Mouse (Mus musculus): ENCODE results near the gene Upk3bl. TPM values are rescaled to one million over a fixed set of nuclear protein-coding genes. Genes with fewer than 3 reads are reported as not detected.
"Not testable (repeated sequence)": the region's sequence is repeated elsewhere in the genome, so short reads cannot be mapped to it uniquely, and the experiment has no call there.

Gene Upk3bl
- polyA plus RNA-seq, 1 experiment from 2014 or later, result 8.2 TPM

- DNase-seq (ENCODE audit: low spot score), result peak; percentile 50
Observed at GRCm38 (mm10) chr5:136084891-136085651, 30.8 kb downstream of the Upk3bl start.

GRCm38 (mm10) chr5:136086290-136086689 lies 32.0 kb downstream of the Upk3bl start:
- no peak for DNase-seq (ENCODE audit: low spot score)

GRCm38 (mm10) chr5:136088821-136089575 lies 34.7 kb downstream of the Upk3bl start:
- no peak for DNase-seq (ENCODE audit: low spot score)

GRCm38 (mm10) chr5:136091927-136092326 lies 37.6 kb downstream of the Upk3bl start:
- DNase-seq (ENCODE audit: low spot score), result peak; percentile 76

GRCm38 (mm10) chr5:136094249-136095010 lies 40.1 kb downstream of the Upk3bl start:
- DNase-seq (ENCODE audit: low spot score), result no peak

GRCm38 (mm10) chr5:136095089-136095488 lies 40.8 kb downstream of the Upk3bl start:
- no peak for DNase-seq (ENCODE audit: low spot score)

DNA sequence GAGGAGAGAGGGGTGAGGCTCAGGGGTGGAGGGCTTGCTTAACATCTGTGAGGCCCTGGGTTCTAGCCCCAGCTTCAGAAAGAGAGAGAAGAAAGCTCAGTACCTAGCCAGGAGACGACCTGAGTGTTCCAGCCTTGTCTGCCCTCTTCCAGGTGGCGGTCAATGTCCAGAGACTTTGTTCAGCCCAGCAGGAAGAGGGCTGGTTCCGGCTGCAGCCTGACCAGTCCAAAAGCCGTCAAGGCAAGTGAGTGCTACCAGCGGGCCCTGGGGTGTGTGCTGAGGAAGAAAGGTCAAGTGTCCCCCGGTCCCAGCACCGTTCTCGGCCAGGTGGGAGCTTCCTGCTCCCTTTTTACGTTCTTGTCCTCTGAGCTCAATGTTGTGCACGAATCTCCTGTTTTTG lies 44.2 kb downstream of the Upk3bl start:
- no peak for DNase-seq (ENCODE audit: low spot score)

- DNase-seq (ENCODE audit: low spot score), result peak; percentile 89
Observed at GRCm38 (mm10) chr5:136102099-136102820, 48.0 kb downstream of the Upk3bl start.

DNA sequence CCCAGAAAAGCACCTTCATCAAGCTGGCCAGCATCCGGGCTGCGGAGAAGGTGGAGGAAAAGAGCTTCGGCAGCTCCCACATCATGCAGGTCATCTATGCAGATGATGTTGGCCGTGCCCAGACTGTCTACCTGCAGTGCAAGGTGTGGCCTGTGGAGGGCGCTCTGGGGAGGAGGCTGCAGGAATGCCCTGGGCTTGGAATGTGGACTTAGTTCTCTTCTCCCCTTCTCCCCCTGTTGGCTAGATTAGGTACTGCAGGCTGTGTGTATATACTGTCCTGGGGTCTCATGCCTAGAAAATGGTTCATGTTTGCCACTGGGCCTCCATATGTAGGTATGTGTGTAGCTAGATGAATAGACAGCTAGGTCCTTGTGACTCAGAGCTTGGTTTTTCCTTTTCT lies 50.2 kb downstream of the Upk3bl start:
- peak; percentile 38 for DNase-seq (ENCODE audit: low spot score)

GRCm38 (mm10) chr5:136108486-136108885 lies 54.2 kb downstream of the Upk3bl start:
- DNase-seq (ENCODE audit: low spot score), result no peak

GRCm38 (mm10) chr5:136109042-136109441 lies 54.8 kb downstream of the Upk3bl start:
- no peak for DNase-seq (ENCODE audit: low spot score)

DNA sequence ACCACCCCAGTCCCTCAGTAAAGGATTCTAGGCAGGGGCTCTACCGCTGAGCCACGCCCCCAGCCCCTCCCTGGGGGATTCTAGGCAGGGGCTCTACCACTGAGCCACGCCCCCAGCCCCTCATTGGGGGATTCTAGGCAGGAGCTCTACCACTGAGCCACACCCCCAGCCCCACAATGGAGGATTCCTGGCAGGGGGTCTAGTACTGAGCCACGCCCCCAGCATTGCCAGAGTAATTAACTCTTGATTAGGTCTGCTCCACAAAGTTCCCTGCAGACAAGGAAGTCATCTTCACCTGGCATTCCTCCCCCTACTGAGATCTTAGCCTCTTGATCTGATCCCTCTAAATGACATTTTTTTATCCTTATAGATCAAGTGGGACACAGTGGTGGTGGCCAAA lies 59.3 kb downstream of the Upk3bl start:
- not testable (repeated sequence) for DNase-seq (ENCODE audit: low spot score)

Small RNA genes lying within 50 kb of the gene (microRNA-seq; reads per million reads assigned to microRNA genes)
- gene Mir7035 (ENCODE audit: borderline number of aligned reads), result not detected

Other genes with a start within 250 kb of the Upk3bl start
- 0.09 TPM in 1 of 2 replicates, not detected in the other for gene Srrm3, start 247.6 kb upstream of the Upk3bl start, polyA plus RNA-seq (2015; fragmentation: Nextera tagmentation; extraction: Ambion mirVana)
- gene Hspb1, start 166.6 kb upstream of the Upk3bl start, polyA plus RNA-seq (2015; fragmentation: Nextera tagmentation; extraction: Ambion mirVana), result 23.7 and 29.1 TPM in 2 replicates
- 69.4 and 69.8 TPM in 2 replicates for gene Ywhag, start 119.9 kb upstream of the Upk3bl start, polyA plus RNA-seq (2015; fragmentation: Nextera tagmentation; extraction: Ambion mirVana)
- 1.6 and 2.7 TPM in 2 replicates for gene Ssc4d, start 80.0 kb upstream of the Upk3bl start, polyA plus RNA-seq (2015; fragmentation: Nextera tagmentation; extraction: Ambion mirVana)
- gene Zp3, start 74.4 kb upstream of the Upk3bl start, polyA plus RNA-seq (2015; fragmentation: Nextera tagmentation; extraction: Ambion mirVana), result 0.53 and 0.64 TPM in 2 replicates
- gene Dtx2, start 59.7 kb upstream of the Upk3bl start, polyA plus RNA-seq (2015; fragmentation: Nextera tagmentation; extraction: Ambion mirVana), result 43.9 and 46.0 TPM in 2 replicates
- gene Upk3b, start 16.0 kb upstream of the Upk3bl start, polyA plus RNA-seq (2015; fragmentation: Nextera tagmentation; extraction: Ambion mirVana), result 0.32 and 0.48 TPM in 2 replicates
- 11.2 and 13.3 TPM in 2 replicates for gene Rasa4, start 29.4 kb downstream of the Upk3bl start, polyA plus RNA-seq (2015; fragmentation: Nextera tagmentation; extraction: Ambion mirVana)
- gene Polr2j, start 62.1 kb downstream of the Upk3bl start, polyA plus RNA-seq (2015; fragmentation: Nextera tagmentation; extraction: Ambion mirVana), result 312 and 321 TPM in 2 replicates
- gene Lrwd1, start 81.6 kb downstream of the Upk3bl start, polyA plus RNA-seq (2015; fragmentation: Nextera tagmentation; extraction: Ambion mirVana), result 66.5 and 67.6 TPM in 2 replicates
- gene Alkbh4, start 81.7 kb downstream of the Upk3bl start, polyA plus RNA-seq (2015; fragmentation: Nextera tagmentation; extraction: Ambion mirVana), result 38.0 and 38.5 TPM in 2 replicates
- gene Orai2, start 116.2 kb downstream of the Upk3bl start, polyA plus RNA-seq (2015; fragmentation: Nextera tagmentation; extraction: Ambion mirVana), result 54.7 and 67.8 TPM in 2 replicates
- gene Prkrip1, start 144.5 kb downstream of the Upk3bl start, polyA plus RNA-seq (2015; fragmentation: Nextera tagmentation; extraction: Ambion mirVana), result 60.0 and 65.9 TPM in 2 replicates
- gene Sh2b2, start 192.1 kb downstream of the Upk3bl start, polyA plus RNA-seq (2015; fragmentation: Nextera tagmentation; extraction: Ambion mirVana), result 2.6 and 2.7 TPM in 2 replicates

All from thymus, postnatal 0 days (tissue).